Mouse (Mus musculus) forebrain, embryonic 16.5 days (tissue): ENCODE data around the gene Anapc2. TPM values are rescaled to one million over a fixed set of nuclear protein-coding genes. Genes with fewer than 3 reads are reported as not detected.

Source experiments
- ATAC-seq: fragments of 200-750 bp; cut with Nextera tagmentation; 2 replicates; pipeline ENCODE4 v1.8.0; 2017; ENCODE audit warnings: mild to moderate bottlenecking, moderate library complexity
- H3K27ac ChIP-seq: fragments of 300-500 bp; sonication (generic); 2 replicates; pipeline ENCODE4 v1.5.1; 2014; ENCODE audit warnings: low read length, control low read depth
- H3K27me3 ChIP-seq: fragments of 300-500 bp; sonication (generic); replicated peaks from 2 replicates; pipeline ENCODE4 v1.6.1; 2014; ENCODE audit warnings: low read length; ENCODE audit not compliant: control insufficient read depth, insufficient read depth
- H3K36me3 ChIP-seq: fragments of 300-500 bp; sonication (generic); 2 replicates; pipeline ENCODE4 v1.6.1; 2014; ENCODE audit not compliant: control insufficient read depth, insufficient read depth
- H3K4me1 ChIP-seq: fragments of 300-500 bp; sonication (generic); replicated peaks from 2 replicates; pipeline ENCODE4 v1.6.1; 2014; ENCODE audit warnings: low read length; ENCODE audit not compliant: control insufficient read depth, insufficient read depth
- H3K4me2 ChIP-seq: fragments of 300-500 bp; sonication (generic); 2 replicates; pipeline ENCODE4 v1.6.1; 2014; ENCODE audit warnings: mild to moderate bottlenecking, low read length, control low read depth
- H3K4me3 ChIP-seq: fragments of 300-500 bp; sonication (generic); replicated peaks from 2 replicates; pipeline ENCODE4 v1.5.1; 2014; ENCODE audit warnings: mild to moderate bottlenecking, low read length, control low read depth
- H3K9ac ChIP-seq: fragments of 300-500 bp; sonication (generic); replicated peaks from 2 replicates; pipeline ENCODE4 v1.6.1; 2014; ENCODE audit warnings: low read depth, low read length, control low read depth
- H3K9me3 ChIP-seq: fragments of 300-500 bp; sonication (generic); 2 replicates; pipeline ENCODE4 v1.6.1; 2016; ENCODE audit warnings: low read length; ENCODE audit not compliant: control insufficient read depth
- WGBS: fragments of 180-500 bp; shearing (Covaris S2); extraction: QIAGEN DNeasy Blood & Tissue Kit; methylation state at CpG from one replicate; pipeline ENCODE4 v1.1.7; 2014; 5-methylcytosine and 5-hydroxymethylcytosine counted together
- polyA plus RNA-seq: library from polyadenylated mRNA; unstranded; fragments of >200 nt; fragmentation: Nextera tagmentation; extraction: Ambion mirVana; gene quantifications from 2 replicates; pipeline ENCODE4 v1.2.1, GENCODE M21; 2015

Gene Anapc2
- polyA plus RNA-seq, 1 experiment from 2014 or later, result 159 TPM

DNA sequence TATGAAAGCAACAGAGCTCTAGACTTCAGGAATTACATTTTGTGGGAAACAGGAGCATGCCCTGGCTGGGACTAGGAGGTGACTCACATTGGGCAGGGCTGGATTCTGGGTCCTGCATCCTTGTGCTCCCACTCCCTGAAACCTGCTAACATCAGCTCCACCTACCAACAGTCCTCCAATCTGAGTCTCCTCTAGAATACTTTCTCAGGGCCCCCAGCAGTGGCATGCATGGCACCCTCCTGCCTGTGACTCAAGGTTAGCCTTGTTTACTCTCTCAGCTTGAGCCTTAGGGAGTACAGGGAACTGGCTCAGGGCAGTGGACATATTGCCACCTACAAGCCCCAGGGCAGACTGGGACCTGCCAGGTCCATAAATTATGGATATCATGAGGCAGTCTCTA, 34.2 kb upstream of the Anapc2 start:
- Histone ChIP-seq H3K4me2 (no peak overlapping the region), H3K27me3 (peaks cover 2% of the 10 kb centered on the region; the same call in 1 of the 2 replicates), H3K36me3 (no peaks in the 10 kb centered on the region), H3K4me1 (peaks cover 23% of the 10 kb centered on the region), H3K9me3 (no peaks in the 10 kb centered on the region), H3K27ac (no peak overlapping the region), H3K4me3 (no peak overlapping the region), H3K9ac (no peak overlapping the region)
- ATAC-seq, result no peak

DNA sequence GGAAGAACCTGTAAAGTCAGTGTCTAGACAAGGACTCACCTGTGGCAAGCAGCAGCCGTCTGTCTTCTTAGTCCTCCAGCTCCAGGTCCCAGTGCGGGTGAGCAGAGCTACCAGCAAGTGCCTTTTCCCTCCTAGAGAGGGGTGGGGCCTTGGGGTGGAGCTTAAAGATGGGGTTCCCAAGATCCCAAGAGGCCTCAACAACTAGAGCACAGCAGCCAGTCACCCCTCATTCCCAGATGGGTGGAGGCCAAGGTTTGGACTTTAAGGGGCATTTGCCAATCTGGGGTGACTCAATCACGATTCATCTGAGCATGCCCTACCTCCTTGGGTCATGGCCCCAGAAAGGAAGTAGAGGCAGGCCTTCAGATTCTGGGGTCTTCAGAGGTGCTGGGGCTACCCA, 32.5 kb upstream of the Anapc2 start:
- Histone ChIP-seq H3K9me3 (no peaks in the 10 kb centered on the region), H3K4me3 (no peak overlapping the region), H3K27me3 (no peaks in the 10 kb centered on the region), H3K4me2 (no peak overlapping the region), H3K36me3 (no peaks in the 10 kb centered on the region), H3K4me1 (peaks cover 30% of the 10 kb centered on the region), H3K27ac (no peak overlapping the region), H3K9ac (no peak overlapping the region)
- ATAC-seq, result no peak
- WGBS, result 89% methylated on average over 3 of the region's 3 CpGs

GRCm38 (mm10) chr2:25240310-25240709, 32.0 kb upstream of the Anapc2 start:
- no peaks in the 10 kb centered on the region for H3K27me3 ChIP-seq
- peaks cover 30% of the 10 kb centered on the region for H3K4me1 ChIP-seq
- H3K9me3 ChIP-seq, result no peaks in the 10 kb centered on the region
- no peaks in the 10 kb centered on the region for H3K36me3 ChIP-seq
- ATAC-seq, result peak; percentile 11
- peak overlapping the region; percentile 71 for H3K4me3 ChIP-seq
- H3K9ac ChIP-seq, result no peak overlapping the region; the same call in 1 of the 2 replicates
- H3K4me2 ChIP-seq, result peak overlapping the region; percentile 67
- peak overlapping the region; percentile 73; the same call in 1 of the 2 replicates for H3K27ac ChIP-seq
- WGBS, result 49% methylated on average over 8 of the region's 8 CpGs

DNA sequence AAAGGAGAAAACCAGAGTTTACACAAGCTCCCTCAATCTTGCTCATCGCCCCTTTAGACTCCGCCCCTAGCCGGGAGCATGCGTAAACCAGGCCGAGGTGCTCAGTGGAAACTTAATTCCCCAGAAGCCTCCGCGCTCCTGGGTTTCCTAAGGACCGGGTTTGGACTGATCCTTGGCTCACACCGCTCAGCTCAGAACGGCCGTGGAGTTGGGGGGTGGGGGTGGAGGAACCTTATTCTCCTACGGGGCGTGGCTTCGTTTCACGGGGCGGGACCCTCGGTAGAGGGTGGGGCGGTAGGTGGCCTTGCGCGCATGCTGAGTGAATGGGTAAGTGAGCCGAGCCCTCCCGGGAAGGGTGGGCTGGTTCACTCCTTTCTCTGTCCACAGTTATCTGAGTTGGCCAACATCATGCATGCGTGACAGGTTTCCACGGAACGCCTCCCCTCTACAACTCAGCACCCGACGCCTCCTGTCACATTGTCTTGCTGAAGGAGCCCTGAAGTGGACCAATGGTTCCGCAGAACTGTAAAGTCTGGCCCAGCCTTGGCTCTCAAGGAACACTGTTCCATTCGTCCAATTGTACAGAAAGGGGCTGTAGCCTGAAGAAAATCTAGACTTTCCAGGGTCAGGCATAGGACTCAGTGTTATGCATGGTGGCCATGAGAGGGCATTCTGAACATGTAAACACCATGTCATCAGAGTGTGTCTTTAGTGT, 31.4 kb upstream of the Anapc2 start:
- peak overlapping the region; percentile 67 for H3K4me2 ChIP-seq
- WGBS, result under 1% methylated on average over 29 of the region's 29 CpGs
- no peaks in the 10 kb centered on the region for H3K36me3 ChIP-seq
- H3K27ac ChIP-seq, result peak overlapping the region; percentile 73
- H3K27me3 ChIP-seq, result no peaks in the 10 kb centered on the region
- peak overlapping the region; percentile 71 for H3K4me3 ChIP-seq
- H3K9me3 ChIP-seq, result no peaks in the 10 kb centered on the region
- peak overlapping the region; percentile 73 for H3K9ac ChIP-seq
- ATAC-seq, result peak; percentile 86
- peaks cover 30% of the 10 kb centered on the region for H3K4me1 ChIP-seq

GRCm38 (mm10) chr2:25241438-25241775, 30.9 kb upstream of the Anapc2 start:
- WGBS, result 12% methylated on average over 6 of the region's 6 CpGs
- peak overlapping the region; percentile 71 for H3K4me3 ChIP-seq
- H3K27me3 ChIP-seq, result no peaks in the 10 kb centered on the region
- ATAC-seq, result peak; percentile 11
- H3K4me1 ChIP-seq, result peaks cover 30% of the 10 kb centered on the region
- H3K9ac ChIP-seq, result peak overlapping the region; percentile 73
- peak overlapping the region; percentile 73 for H3K27ac ChIP-seq
- peak overlapping the region; percentile 67 for H3K4me2 ChIP-seq
- H3K9me3 ChIP-seq, result no peaks in the 10 kb centered on the region
- H3K36me3 ChIP-seq, result no peaks in the 10 kb centered on the region

GRCm38 (mm10) chr2:25242101-25242506, 30.2 kb upstream of the Anapc2 start, which contains the start of the genes Rnf208 and Cysrt1:
TSS of gene Rnf208 (plus strand) at chr2:25242255.
TSS of gene Cysrt1 (minus strand) at chr2:25242452.
- H3K27me3 ChIP-seq, result no peaks in the 10 kb centered on the region
- H3K9me3 ChIP-seq, result no peaks in the 10 kb centered on the region
- peaks cover 30% of the 10 kb centered on the region for H3K4me1 ChIP-seq
- no peaks in the 10 kb centered on the region for H3K36me3 ChIP-seq
- H3K27ac ChIP-seq, result peak within 1 kb of the TSS; percentile 73
- H3K9ac ChIP-seq, result peak within 1 kb of the TSS; percentile 73
- peak within 1 kb of the TSS; percentile 67 for H3K4me2 ChIP-seq
- ATAC-seq, result peak; percentile 69
- H3K4me3 ChIP-seq, result peak within 1 kb of the TSS; percentile 71
- WGBS, result 0% methylated on average over 59 of the region's 59 CpGs

GRCm38 (mm10) chr2:25243342-25243741, 28.9 kb upstream of the Anapc2 start:
- H3K4me3 ChIP-seq, result peak overlapping the region; percentile 71
- 79% methylated on average over 8 of the region's 8 CpGs for WGBS
- H3K27ac ChIP-seq, result no peak overlapping the region
- no peaks in the 10 kb centered on the region for H3K36me3 ChIP-seq
- ATAC-seq, result no peak
- H3K4me2 ChIP-seq, result peak overlapping the region; percentile 67
- H3K4me1 ChIP-seq, result peaks cover 30% of the 10 kb centered on the region
- H3K9ac ChIP-seq, result peak overlapping the region; percentile 73
- no peaks in the 10 kb centered on the region for H3K9me3 ChIP-seq
- H3K27me3 ChIP-seq, result no peaks in the 10 kb centered on the region

GRCm38 (mm10) chr2:25244144-25244543, 28.1 kb upstream of the Anapc2 start:
- no peak overlapping the region for H3K4me3 ChIP-seq
- no peaks in the 10 kb centered on the region for H3K27me3 ChIP-seq
- H3K4me1 ChIP-seq, result peaks cover 30% of the 10 kb centered on the region
- H3K9me3 ChIP-seq, result no peaks in the 10 kb centered on the region
- H3K4me2 ChIP-seq, result no peak overlapping the region
- H3K9ac ChIP-seq, result no peak overlapping the region
- H3K27ac ChIP-seq, result no peak overlapping the region
- no peaks in the 10 kb centered on the region for H3K36me3 ChIP-seq
- no peak for ATAC-seq
- WGBS, result 89% methylated on average over 4 of the region's 4 CpGs

- WGBS, result 94% methylated on average over 10 of the region's 10 CpGs
- Histone ChIP-seq H3K9ac (no peak within 1 kb of the TSS), H3K27ac (no peak within 1 kb of the TSS), H3K36me3 (0 out of 2 replicates have a peak, but pooled peaks cover under 1% of the 10 kb centered on the region), H3K4me1 (peaks cover 17% of the 10 kb centered on the region), H3K9me3 (no peaks in the 10 kb centered on the region), H3K4me2 (no peak within 1 kb of the TSS), H3K4me3 (no peak within 1 kb of the TSS), H3K27me3 (no peaks in the 10 kb centered on the region)
- no peak for ATAC-seq
Measured at GRCm38 (mm10) chr2:25246183-25247072, 25.9 kb upstream of the Anapc2 start, which contains the start of gene AL732309.1. TSS of gene AL732309.1 (minus strand) at chr2:25246863.
